24 mouse cellular contexts compared by ENCODE assay signal in the genomic region with DNA sequence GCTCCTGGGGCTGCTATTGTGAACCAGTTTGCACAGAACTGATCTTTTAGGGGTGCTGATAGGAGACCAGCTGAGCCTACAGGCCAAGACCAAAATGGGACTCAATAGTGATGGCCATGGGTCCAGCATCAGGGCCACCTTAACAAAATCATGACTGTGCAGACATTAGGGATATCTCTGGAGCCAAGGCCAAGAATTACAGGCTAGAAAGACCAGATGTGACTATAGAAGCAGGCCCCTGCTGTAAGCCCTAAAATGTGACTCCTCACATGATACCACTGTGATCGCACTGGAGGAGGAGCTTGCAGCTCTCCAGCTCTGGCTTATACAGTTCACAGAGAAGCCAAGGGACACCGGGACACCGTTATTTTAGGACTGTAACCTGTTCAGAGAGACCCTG. TPM values are rescaled to one million over a fixed set of nuclear protein-coding genes. Genes with fewer than 3 reads are reported as not detected.
DNase-seq lines count a peak whose midpoint lies in the region; ATAC-seq and TF ChIP-seq lines count a peak whose summit lies in the region.
"Had no signal": no experiment of that assay in that cellular context is flagged by ENCODE, and none has a peak within 500 bp of the region (broad histone marks: within the 10 kb centered on the region; RNA-seq: fewer than 3 reads in every experiment).

Gene Tspan10, plus strand, starts transcription at position 301 of the 400 bp plus-strand sequence.

- no peaks in the 10 kb centered on the region for H3K4me1 ChIP-seq in hindbrain, embryonic 11.5 days (replicated peaks; ENCODE audit: control insufficient read depth, insufficient read depth, low read length)
- H3K4me1 ChIP-seq in hindbrain, embryonic 10.5 days (replicated peaks): no peaks in the 10 kb centered on the region; the same call in 1 of the 2 replicates
- 0 out of 2 replicates have a peak, but pooled peaks cover 5% of the 10 kb centered on the region for H3K4me1 ChIP-seq in midbrain, embryonic 10.5 days
- H3K4me1 ChIP-seq in midbrain, embryonic 15.5 days: no peaks in the 10 kb centered on the region
- H3K4me1 ChIP-seq in thymus, adult 2 months (replicated peaks; ENCODE audit: control insufficient read depth, insufficient read depth, low read length): no peaks in the 10 kb centered on the region
- H3K4me1 ChIP-seq: embryonic facial prominence, embryonic 12.5 days; forebrain, embryonic 13.5 days; forebrain, embryonic 15.5 days had no signal

- 0 out of 2 replicates have a peak within 1 kb of the TSS, but pooled peaks have one; percentile 16 for H3K9ac ChIP-seq in hindbrain, embryonic 11.5 days (ENCODE audit: low read depth, low read length)
- H3K9ac ChIP-seq in midbrain, embryonic 15.5 days: no peak within 1 kb of the TSS
- H3K9ac ChIP-seq: embryonic facial prominence, embryonic 12.5 days; forebrain, embryonic 13.5 days; forebrain, embryonic 15.5 days had no signal

- TF ChIP-seq CTCF in thymus, adult 2 months (IDR thresholded peaks at IDR 0.05; ENCODE audit: borderline replicate concordance, control insufficient read depth, extremely low read depth, insufficient read depth, low read length, poor library complexity): no peak

- H3K36me3 ChIP-seq in hindbrain, embryonic 11.5 days (ENCODE audit: control insufficient read depth, insufficient read depth, low read length): no peaks in the 10 kb centered on the region
- H3K36me3 ChIP-seq in hindbrain, embryonic 10.5 days: no peaks in the 10 kb centered on the region
- H3K36me3 ChIP-seq in midbrain, embryonic 10.5 days: no peaks in the 10 kb centered on the region
- no peaks in the 10 kb centered on the region for H3K36me3 ChIP-seq in midbrain, embryonic 15.5 days (replicated peaks)
- H3K36me3 ChIP-seq in thymus, adult 2 months (ENCODE audit: control insufficient read depth, insufficient read depth, low read length): no peaks in the 10 kb centered on the region
- H3K36me3 ChIP-seq: embryonic facial prominence, embryonic 10.5 days; embryonic facial prominence, embryonic 12.5 days; forebrain, embryonic 15.5 days; G1E had no signal

- H3K4me2 ChIP-seq in hindbrain, embryonic 11.5 days (replicated peaks; ENCODE audit: low read depth, low read length): no peak within 1 kb of the TSS
- no peak within 1 kb of the TSS for H3K4me2 ChIP-seq in midbrain, embryonic 15.5 days
- H3K4me2 ChIP-seq: embryonic facial prominence, embryonic 12.5 days; forebrain, embryonic 13.5 days; forebrain, embryonic 15.5 days had no signal

- no peak for TF ChIP-seq POLR2A in thymus, adult 2 months (IDR thresholded peaks at IDR 0.05; ENCODE audit: control insufficient read depth, extremely low read depth, insufficient read depth, low read length, poor library complexity)

- H3K4me3 ChIP-seq in hindbrain, embryonic 11.5 days (ENCODE audit: low read depth, low read length): no peak within 1 kb of the TSS
- no peak within 1 kb of the TSS for H3K4me3 ChIP-seq in hindbrain, embryonic 10.5 days
- H3K4me3 ChIP-seq in midbrain, embryonic 10.5 days: peak within 1 kb of the TSS; percentile 3; the same call in 1 of the 2 replicates
- H3K4me3 ChIP-seq in midbrain, embryonic 15.5 days: no peak within 1 kb of the TSS
- no peak within 1 kb of the TSS for H3K4me3 ChIP-seq in thymus, adult 2 months (ENCODE audit: control insufficient read depth, insufficient read depth, low read length)
- H3K4me3 ChIP-seq: embryonic facial prominence, embryonic 10.5 days; embryonic facial prominence, embryonic 12.5 days; forebrain, embryonic 13.5 days; forebrain, embryonic 15.5 days had no signal

- H3K27ac ChIP-seq in hindbrain, embryonic 11.5 days (ENCODE audit: low read depth, low read length): no peak within 1 kb of the TSS
- no peak within 1 kb of the TSS for H3K27ac ChIP-seq in hindbrain, embryonic 10.5 days
- no peak within 1 kb of the TSS for H3K27ac ChIP-seq in midbrain, embryonic 10.5 days (replicated peaks)
- no peak within 1 kb of the TSS for H3K27ac ChIP-seq in midbrain, embryonic 15.5 days
- H3K27ac ChIP-seq in thymus, adult 2 months (ENCODE audit: control insufficient read depth, insufficient read depth, low read length): no peak within 1 kb of the TSS
- H3K27ac ChIP-seq: embryonic facial prominence, embryonic 10.5 days; embryonic facial prominence, embryonic 12.5 days; forebrain, embryonic 13.5 days; forebrain, embryonic 15.5 days had no signal

- no peak for DNase-seq in hindbrain, embryonic 11.5 days (ENCODE audit: low spot score)
- DNase-seq in hindbrain, embryonic 10.5 days (ENCODE audit: low spot score): no peak
- no peak for DNase-seq in midbrain, embryonic 10.5 days (ENCODE audit: low spot score)
- no peak for DNase-seq in thymus, adult 2 months
- no peak for DNase-seq in thymus, postnatal 10 days (ENCODE audit: low spot score in 2 of 2)
- DNase-seq: adrenal gland, adult 8-10 months; adrenal gland, postnatal 14 days; adrenal gland, postnatal 36 days; B cell, adult 2 months; cerebellum, adult 11-12 months; cerebellum, adult 2 months; cerebellum, adult 9-10 months; cerebellum, postnatal 10 days; cerebellum, postnatal 25 days had no signal

- WGBS in hindbrain, embryonic 11.5 days: 93% methylated on average over 3 of the region's 3 CpGs
- WGBS in hindbrain, embryonic 10.5 days: 90% methylated on average over 3 of the region's 3 CpGs
- WGBS in midbrain, embryonic 10.5 days: 91% methylated on average over 3 of the region's 3 CpGs
- WGBS in midbrain, embryonic 15.5 days: 87% methylated on average over 3 of the region's 3 CpGs
- 89% methylated on average over 3 of the region's 3 CpGs for WGBS in thymus, adult 2 months

- H3K9me3 ChIP-seq in hindbrain, embryonic 11.5 days (ENCODE audit: control insufficient read depth, low read length): no peaks in the 10 kb centered on the region
- no peaks in the 10 kb centered on the region for H3K9me3 ChIP-seq in hindbrain, embryonic 10.5 days
- H3K9me3 ChIP-seq in midbrain, embryonic 10.5 days (replicated peaks): no peaks in the 10 kb centered on the region
- H3K9me3 ChIP-seq in midbrain, embryonic 15.5 days: no peaks in the 10 kb centered on the region
- H3K9me3 ChIP-seq: embryonic facial prominence, embryonic 10.5 days; embryonic facial prominence, embryonic 12.5 days; forebrain, embryonic 13.5 days; forebrain, embryonic 15.5 days; G1E had no signal

- no peaks in the 10 kb centered on the region for H3K27me3 ChIP-seq in hindbrain, embryonic 11.5 days (ENCODE audit: control insufficient read depth, insufficient read depth, low read length)
- no peaks in the 10 kb centered on the region for H3K27me3 ChIP-seq in hindbrain, embryonic 10.5 days (ENCODE audit: insufficient read depth, poor library complexity, severe bottlenecking)
- H3K27me3 ChIP-seq in midbrain, embryonic 10.5 days (ENCODE audit: low read depth, poor library complexity, severe bottlenecking): no peaks in the 10 kb centered on the region
- H3K27me3 ChIP-seq in midbrain, embryonic 15.5 days (replicated peaks): no peaks in the 10 kb centered on the region
- H3K27me3 ChIP-seq in thymus, adult 2 months (ENCODE audit: control insufficient read depth, insufficient read depth, low read length): no peaks in the 10 kb centered on the region
- H3K27me3 ChIP-seq: CH12.LX; embryonic facial prominence, embryonic 12.5 days; forebrain, embryonic 13.5 days; forebrain, embryonic 15.5 days; Patski had no signal

- no peak for ATAC-seq in hindbrain, embryonic 11.5 days (ENCODE audit: low FRiP score)
- ATAC-seq in midbrain, embryonic 15.5 days (replicated peaks): no peak
- ATAC-seq: activated CD4-positive, CD25-positive, alpha-beta regulatory T cell, adult 4 months; CD4-positive, CD25-positive, alpha-beta regulatory T cell, adult 4 months; forebrain, embryonic 13.5 days; forebrain, embryonic 15.5 days; Patski had no signal

RNA-seq across cellular contexts. Expression of gene Tspan10, which starts in this region (rescaled TPM):
- not detected in 2 replicates for polyA plus RNA-seq in hindbrain, embryonic 11.5 days (2014; fragmentation: Nextera tagmentation; extraction: Ambion mirVana)
- 0.12 and 0.46 TPM in 2 replicates for polyA plus RNA-seq in hindbrain, embryonic 10.5 days (2016; fragmentation: Nextera tagmentation; extraction: Ambion mirVana)
- 0.39 TPM in 1 of 2 replicates, not detected in the other for polyA plus RNA-seq in midbrain, embryonic 10.5 days (2016; fragmentation: Nextera tagmentation; extraction: Ambion mirVana)
- polyA plus RNA-seq in midbrain, embryonic 15.5 days (2015; fragmentation: Nextera tagmentation; extraction: Ambion mirVana): not detected in 2 replicates
- 16.8 and 24.0 TPM in 2 replicates for polyA plus RNA-seq in thymus, adult 2 months (2012; rRNA removed)
- polyA plus RNA-seq: activated CD4-positive, CD25-positive, alpha-beta regulatory T cell, adult 4 months; CD4-positive, CD25-positive, alpha-beta regulatory T cell, adult 4 months; forebrain, embryonic 13.5 days; forebrain, embryonic 15.5 days; G1E; Patski had no signal

Comparison
In these comparisons a context has a peak if more than half of its experiments do, and no peak if none do; other contexts are left out.
1. RNA of gene Tspan10 (polyA plus RNA-seq): 16.8 to 24.0 TPM in thymus, adult 2 months; 0.39 TPM in midbrain, embryonic 10.5 days, 0.12 to 0.46 TPM in hindbrain, embryonic 10.5 days, not detected in midbrain, embryonic 15.5 days and not detected in hindbrain, embryonic 11.5 days; every median in the first group is over 10 times any median in the second.